Mouse (Mus musculus) layer of hippocampus, postnatal 10 days (tissue): ENCODE data around the gene BC052040. TPM values are rescaled to one million over a fixed set of nuclear protein-coding genes. Genes with fewer than 3 reads are reported as not detected.

ENCODE experiments used
- DNase-seq, 2 experiments: peaks; one replicate each; pipeline ENCODE4 v3.0.0; 2021; ENCODE audit warnings: low spot score in 2 of 2
- total RNA-seq, 2 experiments: library from RNA; stranded (reverse); gene quantifications; 2 replicates each; pipeline ENCODE4 v1.2.3; 2021

The BC052040 gene
- total RNA-seq, 2 experiments from 2014 or later, result 7.0 to 7.4 TPM

DNA sequence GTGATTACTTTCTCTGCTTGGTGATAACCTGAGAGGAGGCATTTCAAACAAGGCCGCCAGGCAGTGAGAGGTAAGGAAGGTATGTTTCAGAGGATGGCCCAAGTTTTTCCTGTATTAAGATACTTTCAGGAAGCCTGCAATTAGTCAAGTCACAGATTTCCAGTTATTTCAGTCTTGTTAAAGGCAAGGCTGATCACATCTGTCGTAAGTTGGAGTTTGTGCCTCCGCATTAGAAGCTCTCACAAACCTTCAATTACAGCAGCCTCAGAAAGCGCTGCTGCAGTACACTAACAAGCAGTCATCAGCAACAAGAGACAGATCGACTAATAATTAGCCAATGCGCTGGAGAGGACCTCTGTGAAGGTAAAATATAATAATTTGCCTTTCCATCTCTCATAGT lies 112.9 kb downstream of the BC052040 start:
- DNase-seq, result no peak

- DNase-seq, result no peak
These were observed 117.5 kb downstream of the BC052040 start for GRCm38 (mm10) chr2:115699032-115699431.

DNA sequence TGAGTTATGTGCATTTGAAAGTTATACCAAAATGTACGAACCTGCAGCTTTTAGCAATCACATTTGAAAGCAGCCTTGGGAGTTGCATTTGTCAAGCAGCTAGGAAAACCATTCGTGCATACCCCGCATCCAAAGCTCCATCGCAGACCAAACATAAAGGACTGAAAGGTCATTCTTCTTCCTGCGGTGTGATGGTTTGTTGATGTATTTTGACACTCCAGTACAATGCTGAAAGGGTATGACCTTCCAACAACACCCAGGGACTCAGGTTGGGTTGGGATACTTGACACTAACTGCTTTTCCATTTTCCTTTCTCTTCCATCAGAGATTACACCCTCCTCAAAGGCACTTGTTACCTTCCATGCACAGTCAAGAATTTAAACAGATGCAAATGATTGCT lies 121.1 kb downstream of the BC052040 start:
- DNase-seq, result no peak

DNA sequence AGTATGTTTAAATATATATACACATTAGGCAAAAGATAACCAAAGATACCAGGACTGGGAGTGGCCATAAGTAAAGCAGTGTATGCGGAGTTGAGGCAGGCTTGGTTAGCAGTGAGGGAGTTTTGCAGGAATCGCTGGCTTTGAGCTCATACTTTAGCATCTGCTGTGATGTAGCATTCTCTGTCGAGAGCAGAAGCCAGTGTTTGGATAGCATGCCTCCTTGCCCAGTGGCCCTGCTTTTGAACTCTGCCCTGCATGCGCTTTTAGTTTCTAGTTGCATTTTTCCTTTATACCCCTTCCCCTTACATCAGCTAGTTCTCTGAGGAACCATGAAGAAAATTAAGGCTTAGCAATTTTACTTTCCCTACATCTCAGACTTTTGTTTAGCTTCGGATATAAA lies 136.0 kb downstream of the BC052040 start:
- DNase-seq, result no peak

GRCm38 (mm10) chr2:115717980-115718379 lies 136.5 kb downstream of the BC052040 start:
- no peak for DNase-seq

GRCm38 (mm10) chr2:115723452-115723851 lies 141.9 kb downstream of the BC052040 start:
- no peak for DNase-seq

GRCm38 (mm10) chr2:115724216-115724615 lies 142.7 kb downstream of the BC052040 start:
- no peak for DNase-seq

DNA sequence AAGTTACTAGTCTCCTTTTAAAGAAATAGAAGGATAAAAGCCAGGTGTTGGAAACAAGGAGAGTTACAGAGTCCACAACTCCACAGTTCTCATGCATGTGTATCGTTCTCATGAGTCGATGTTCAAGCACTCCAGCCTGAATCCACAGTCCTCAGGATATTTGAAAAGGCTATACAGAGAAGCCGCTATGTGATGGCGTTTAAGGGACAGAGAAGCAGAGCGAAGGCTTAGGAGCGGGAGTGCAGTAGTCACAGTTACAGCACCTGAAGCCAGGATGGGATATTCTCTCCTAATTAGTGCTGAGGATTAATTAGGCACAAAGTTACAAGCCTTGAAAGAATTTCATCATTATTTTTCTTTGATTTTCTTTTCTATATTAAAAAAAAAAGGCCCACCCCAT lies 143.2 kb downstream of the BC052040 start:
- DNase-seq, result no peak

DNA sequence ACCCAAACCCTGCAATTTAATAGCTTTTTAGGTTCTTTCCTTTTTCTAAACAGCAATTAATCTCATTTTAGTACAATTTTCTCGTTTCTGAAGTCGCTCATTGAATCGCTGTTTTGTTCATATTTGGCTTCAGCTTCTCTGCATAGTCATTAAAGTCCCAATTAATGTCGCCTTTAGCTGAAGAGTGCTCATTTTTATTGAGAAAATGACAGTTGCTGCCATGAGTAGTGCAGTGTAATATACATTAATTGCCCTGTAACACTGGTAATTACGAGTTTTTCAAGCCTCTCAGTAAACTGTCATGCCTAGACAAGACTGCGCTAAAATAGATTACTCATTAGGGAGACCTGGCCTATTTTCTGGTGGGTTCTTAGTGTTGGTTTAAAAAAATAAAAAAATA lies 144.0 kb downstream of the BC052040 start:
- DNase-seq, result no peak

GRCm38 (mm10) chr2:115725926-115726325 lies 144.4 kb downstream of the BC052040 start:
- DNase-seq, result no peak

GRCm38 (mm10) chr2:115726806-115727205 lies 145.3 kb downstream of the BC052040 start:
- no peak for DNase-seq

DNA sequence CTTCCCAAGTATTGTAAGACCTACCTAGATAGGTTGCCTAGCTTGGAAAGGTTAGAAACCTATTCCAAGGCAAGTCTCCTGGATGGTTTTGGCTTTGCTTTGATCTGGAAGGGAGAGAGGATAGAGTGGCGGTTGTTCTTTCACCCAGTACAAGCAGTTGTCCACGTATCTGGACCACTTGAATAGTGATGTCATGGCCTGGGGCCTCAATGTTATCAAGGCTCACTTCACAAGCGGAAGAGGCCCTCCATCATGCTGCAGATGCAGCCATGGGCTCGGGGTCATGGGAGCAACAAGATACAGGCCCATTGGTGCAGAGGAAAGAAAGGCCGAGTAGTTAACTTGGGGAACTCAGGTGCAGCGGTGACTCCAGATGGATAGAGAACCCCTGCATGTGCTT lies 147.1 kb downstream of the BC052040 start:
- no peak for DNase-seq

DNA sequence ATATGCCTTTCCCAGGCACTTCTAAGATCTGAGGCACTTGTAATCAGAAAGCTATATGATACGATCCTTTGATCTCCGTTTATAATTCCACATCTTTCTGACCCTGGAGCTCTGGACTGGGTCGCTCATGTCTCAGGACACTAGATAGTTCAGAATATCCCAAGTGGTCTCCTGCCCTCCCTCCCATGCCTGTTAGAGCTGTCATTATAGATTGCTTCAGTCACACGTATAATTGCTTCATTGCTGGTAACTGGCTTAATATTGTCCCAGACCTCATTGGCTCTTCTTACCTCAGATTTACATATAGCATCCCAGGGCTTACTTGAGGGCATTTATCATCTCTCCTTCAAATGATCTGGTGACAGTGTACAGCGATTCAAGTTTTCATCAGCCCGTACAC lies 149.0 kb downstream of the BC052040 start:
- no peak for DNase-seq

- DNase-seq, result no peak
These were observed 149.7 kb downstream of the BC052040 start for GRCm38 (mm10) chr2:115731171-115731570.

DNA sequence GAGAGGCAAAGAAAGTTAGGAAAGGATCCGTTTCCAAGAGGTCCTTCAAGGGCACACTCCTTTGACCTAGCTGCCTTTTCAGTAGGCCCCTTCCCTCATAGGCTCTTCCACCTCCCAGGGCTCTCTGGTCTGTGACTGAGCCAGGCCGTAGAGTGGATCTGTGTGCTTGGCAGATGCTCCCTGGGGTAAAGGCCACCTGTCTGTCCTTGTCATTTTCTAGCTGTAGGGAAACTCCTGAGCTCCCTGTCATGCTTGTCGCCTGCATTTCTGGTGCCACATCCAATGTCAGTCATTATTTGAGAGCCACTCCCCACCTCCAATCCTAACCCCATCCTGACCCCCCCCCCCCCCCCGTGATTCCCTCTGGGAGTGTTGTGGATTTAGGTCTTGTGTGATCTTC lies 151.1 kb downstream of the BC052040 start:
- no peak for DNase-seq

- DNase-seq, result no peak
These were observed 151.6 kb downstream of the BC052040 start for GRCm38 (mm10) chr2:115733017-115733692.

- DNase-seq, result no peak
These were observed 153.3 kb downstream of the BC052040 start for GRCm38 (mm10) chr2:115734850-115735249.

DNA sequence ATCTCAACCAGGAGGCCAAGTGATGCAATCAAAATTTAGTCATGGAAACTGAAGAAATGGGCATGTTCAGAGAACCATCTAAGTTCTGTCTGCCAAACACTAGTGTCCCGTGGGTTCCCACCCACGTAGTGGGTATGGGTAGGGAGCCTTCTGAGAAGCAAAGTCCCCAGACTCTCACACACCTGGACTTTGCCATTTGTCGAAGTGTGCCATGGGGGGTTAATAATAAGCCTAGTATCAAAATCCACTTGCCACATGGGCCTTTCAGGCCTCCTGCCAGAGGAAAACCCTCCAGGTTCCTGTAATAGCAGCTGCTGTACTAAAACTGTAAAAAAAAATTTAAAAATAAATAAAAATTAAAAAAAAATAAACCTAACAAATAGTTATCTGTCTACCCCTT lies 154.9 kb downstream of the BC052040 start:
- DNase-seq, result no peak

GRCm38 (mm10) chr2:115737966-115738365 lies 156.4 kb downstream of the BC052040 start:
- DNase-seq, result no peak

- peak in 1 of 2 experiments; percentile 35 for DNase-seq
These were observed 160.5 kb downstream of the BC052040 start for GRCm38 (mm10) chr2:115742061-115742460.

DNA sequence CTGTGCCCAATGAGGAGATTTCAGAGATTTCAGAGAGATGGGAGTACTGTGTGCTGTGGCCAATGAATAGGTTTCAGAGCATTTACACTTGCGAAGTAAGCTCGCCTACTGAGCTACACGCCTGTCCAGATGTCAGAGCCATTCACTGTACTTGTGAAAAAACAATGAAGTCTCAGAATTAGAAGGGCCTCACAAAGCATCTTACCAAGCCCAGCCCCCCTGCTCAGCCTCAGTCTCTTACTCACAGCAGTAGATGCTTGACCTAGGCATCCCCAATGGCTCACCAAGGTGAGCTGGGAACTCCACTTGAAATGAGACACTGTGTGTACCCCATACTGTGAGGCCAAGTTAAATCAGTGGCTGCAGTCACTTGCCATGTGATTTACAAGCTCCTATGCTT lies 166.1 kb downstream of the BC052040 start:
- DNase-seq, result no peak

- DNase-seq, result no peak
These were observed 169.7 kb downstream of the BC052040 start for GRCm38 (mm10) chr2:115751177-115751576.

- DNase-seq, result no peak
These were observed 176.2 kb downstream of the BC052040 start for GRCm38 (mm10) chr2:115757685-115758084.

DNA sequence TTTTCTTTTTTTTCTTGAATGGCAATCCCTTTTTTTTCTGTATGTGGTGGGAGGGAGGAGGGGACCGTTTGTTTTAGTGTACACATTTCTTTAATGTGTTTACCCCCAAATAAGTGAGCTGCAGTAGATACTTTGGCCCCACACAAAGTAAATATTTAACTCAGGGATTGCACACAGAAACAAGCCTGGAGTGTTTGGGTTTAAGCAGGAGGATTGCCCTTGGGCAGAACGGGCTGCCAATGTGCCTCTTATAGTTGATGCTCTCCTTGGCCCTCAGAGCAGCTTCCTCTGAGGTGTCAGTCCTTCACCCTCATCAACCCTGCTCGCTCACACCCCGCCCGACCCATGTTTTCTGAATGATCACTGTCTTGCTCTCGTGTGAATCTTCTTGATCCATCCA lies 177.0 kb downstream of the BC052040 start:
- no peak for DNase-seq
